Mouse (Mus musculus) mesoderm, embryonic 11.5 days (tissue): ENCODE results near the gene Fbxw24.
"Not testable (repeated sequence)": the region's sequence is repeated elsewhere in the genome, so short reads cannot be mapped to it uniquely, and the experiment has no call there.

Source experiments
- DNase-seq: peaks from one replicate; pipeline ENCODE4 v3.0.0-alpha.2; 2012; ENCODE audit warnings: low read depth, low spot score

Gene Fbxw24

GRCm38 (mm10) chr9:109625957-109626356 lies at the start of gene Fbxw24:
Fbxw24 (minus strand) TSS chr9:109626057.
- DNase-seq: not testable (repeated sequence)

- not testable (repeated sequence) for DNase-seq
These were observed 38.7 kb upstream of the Fbxw24 start, which contains the start of gene Fbxw25 for GRCm38 (mm10) chr9:109664552-109664951. Fbxw25 (minus strand) TSS chr9:109664652.

- DNase-seq: peak; percentile 26
These were observed 19.0 kb downstream of the Fbxw24 start for GRCm38 (mm10) chr9:109606837-109607236.

DNA sequence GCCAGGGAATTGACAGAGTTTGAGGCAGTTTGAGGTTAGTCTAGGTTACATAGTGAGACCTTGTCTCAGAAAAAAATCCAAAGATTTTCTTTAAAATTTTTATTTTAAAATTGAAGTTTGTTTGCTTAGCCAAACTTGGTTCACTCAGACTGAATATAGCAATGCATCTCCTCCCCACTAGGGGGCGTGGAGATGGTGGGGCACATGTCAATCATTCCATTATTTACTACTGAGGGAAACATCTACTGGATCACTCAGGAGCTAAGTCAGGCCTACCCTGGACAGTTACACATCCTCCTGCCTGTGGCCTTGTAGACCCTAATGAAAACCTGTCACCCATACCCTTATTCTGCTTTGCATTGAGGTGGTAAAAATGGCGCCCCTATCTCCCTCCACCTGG lies 23.7 kb downstream of the Fbxw24 start:
- DNase-seq: not testable (repeated sequence)

DNA sequence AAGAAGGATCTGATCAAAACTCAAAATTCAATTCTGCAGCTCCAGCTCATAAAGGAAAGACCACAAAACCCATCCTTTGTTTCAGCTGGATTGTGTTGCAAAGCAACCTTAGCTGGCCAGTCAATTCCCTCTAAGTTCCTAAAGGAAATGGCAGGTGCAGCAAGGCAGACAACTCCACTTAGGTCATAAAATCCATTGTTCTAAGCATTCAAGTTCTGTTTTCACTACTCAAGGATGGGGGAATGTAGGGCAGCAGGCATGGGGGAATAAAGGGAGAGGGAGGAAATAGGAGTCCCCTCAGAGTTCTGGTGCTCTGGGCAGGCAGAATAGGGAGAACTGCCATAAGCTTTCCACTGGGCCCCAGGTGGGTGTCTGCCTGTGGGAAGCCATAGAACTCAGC lies 28.6 kb downstream of the Fbxw24 start:
- no peak for DNase-seq

GRCm38 (mm10) chr9:109594866-109595265 lies 31.0 kb downstream of the Fbxw24 start:
- no peak for DNase-seq

DNA sequence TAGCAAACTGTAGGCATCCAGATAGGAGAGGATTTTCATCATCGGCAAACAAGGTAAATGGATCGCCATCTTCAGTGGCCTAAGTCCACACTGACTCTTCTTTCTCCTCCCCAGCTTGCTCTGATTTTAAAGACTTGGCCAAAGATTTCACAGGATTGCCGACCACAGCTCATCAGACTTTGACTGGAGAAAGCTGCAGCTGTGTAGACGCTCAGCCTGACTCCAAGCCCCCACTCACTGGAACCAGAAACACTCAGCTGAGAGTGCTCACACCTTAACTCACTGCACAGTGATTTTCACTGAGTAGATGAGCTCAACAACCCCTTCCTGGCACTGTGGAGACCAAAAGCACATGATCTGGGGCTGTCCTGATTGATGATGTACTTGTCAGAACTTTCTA lies 57.7 kb downstream of the Fbxw24 start, which contains the start of gene Fbxw15:
Fbxw15 (minus strand) TSS at position 101 of the 400 bp plus-strand sequence.
- not testable (repeated sequence) for DNase-seq

DNA sequence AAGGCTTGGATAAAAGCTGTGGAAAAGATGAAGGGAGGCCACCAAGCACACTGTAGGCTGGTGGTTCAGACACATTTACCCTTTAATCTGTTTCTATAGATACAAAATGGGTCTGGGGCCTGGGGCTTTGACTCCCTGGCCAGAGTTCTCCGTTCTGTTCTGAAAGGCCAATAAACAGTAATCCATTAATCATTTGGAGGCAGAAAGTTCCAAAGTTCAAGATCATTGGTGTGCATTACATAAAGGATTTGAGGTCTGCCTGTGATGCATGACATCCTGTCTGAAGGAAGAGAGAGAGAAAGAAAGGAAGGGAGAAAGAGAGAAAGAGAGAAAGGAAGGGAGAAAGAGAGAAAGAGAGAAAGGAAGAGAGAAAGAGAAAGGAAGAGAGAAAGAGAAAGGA lies 60.3 kb downstream of the Fbxw24 start:
- no peak for DNase-seq

- not testable (repeated sequence) for DNase-seq
These were observed 63.8 kb downstream of the Fbxw24 start for GRCm38 (mm10) chr9:109562106-109562505.

DNA sequence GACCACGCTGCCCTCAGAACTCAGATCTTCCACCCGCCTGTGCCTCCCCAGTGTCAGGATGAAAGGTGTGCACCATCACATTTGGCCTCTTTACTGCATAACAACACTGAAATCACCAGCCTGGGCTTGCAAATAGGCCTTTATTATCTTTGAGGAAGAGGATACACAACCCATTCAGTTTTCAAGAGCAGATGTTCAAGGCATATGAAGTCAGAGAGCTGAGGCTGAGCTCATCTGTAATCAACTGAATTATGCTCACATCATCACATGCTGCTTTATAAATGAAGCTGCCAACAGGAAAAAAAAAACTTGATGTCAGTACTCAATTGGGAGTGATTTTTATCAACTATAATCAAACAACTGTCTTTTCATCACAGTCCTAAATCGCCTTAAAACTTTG lies 73.4 kb downstream of the Fbxw24 start:
- DNase-seq: no peak
